Mouse (Mus musculus): Measurements from ENCODE around the gene Mok. TPM values are rescaled to one million over a fixed set of nuclear protein-coding genes. Genes with fewer than 3 reads are reported as not detected.
"Not testable (repeated sequence)": the region's sequence is repeated elsewhere in the genome, so short reads cannot be mapped to it uniquely, and the experiment has no call there.

The Mok gene
- 1.9 and 3.1 TPM in 2 replicates for polyA plus RNA-seq (2012; rRNA removed)

DNA sequence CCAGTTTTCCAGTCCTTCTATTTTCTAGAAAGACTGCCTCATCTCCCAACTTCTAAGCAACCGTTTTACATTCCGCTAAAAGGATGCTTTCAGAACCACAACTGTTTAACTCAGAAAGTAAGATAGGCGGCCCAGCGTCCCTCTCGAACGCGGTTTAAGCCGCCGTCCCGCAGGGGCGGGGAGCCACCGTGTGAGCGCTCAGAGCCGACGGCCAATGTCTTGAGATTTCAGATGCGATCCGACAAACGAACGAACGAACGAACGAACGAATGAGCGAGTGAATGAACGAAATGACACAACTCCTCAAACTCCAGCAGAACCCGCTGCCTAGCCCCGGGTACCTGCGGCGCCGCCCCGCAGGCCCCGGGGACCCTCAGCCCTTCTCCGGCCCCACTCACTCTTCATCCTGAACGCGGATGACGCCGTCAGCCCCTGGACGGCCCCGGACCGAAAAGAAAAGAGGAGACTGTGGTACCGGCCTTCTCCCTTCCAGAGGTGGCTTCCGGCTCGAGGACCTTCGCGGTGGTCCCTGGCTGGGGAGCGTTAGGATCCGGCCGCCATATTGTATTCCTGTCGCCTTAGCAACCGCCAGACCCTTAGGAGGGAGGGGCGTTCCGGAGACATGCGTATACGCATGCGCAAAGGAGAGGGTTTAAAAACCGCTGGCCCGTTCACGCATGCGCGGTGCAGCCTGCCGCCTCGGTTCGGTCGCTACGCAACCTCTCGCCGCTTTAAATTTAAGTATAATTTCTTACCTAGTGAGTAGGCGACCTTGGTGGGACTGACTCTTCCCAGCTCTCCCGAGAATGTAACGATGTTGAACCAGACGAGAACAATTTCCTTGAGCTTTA is at the start of gene Mok:
TSS of gene Mok (minus strand) at position 592 of the 851 bp plus-strand sequence.
- no peak for DNase-seq (ENCODE audit: low read depth)

DNA sequence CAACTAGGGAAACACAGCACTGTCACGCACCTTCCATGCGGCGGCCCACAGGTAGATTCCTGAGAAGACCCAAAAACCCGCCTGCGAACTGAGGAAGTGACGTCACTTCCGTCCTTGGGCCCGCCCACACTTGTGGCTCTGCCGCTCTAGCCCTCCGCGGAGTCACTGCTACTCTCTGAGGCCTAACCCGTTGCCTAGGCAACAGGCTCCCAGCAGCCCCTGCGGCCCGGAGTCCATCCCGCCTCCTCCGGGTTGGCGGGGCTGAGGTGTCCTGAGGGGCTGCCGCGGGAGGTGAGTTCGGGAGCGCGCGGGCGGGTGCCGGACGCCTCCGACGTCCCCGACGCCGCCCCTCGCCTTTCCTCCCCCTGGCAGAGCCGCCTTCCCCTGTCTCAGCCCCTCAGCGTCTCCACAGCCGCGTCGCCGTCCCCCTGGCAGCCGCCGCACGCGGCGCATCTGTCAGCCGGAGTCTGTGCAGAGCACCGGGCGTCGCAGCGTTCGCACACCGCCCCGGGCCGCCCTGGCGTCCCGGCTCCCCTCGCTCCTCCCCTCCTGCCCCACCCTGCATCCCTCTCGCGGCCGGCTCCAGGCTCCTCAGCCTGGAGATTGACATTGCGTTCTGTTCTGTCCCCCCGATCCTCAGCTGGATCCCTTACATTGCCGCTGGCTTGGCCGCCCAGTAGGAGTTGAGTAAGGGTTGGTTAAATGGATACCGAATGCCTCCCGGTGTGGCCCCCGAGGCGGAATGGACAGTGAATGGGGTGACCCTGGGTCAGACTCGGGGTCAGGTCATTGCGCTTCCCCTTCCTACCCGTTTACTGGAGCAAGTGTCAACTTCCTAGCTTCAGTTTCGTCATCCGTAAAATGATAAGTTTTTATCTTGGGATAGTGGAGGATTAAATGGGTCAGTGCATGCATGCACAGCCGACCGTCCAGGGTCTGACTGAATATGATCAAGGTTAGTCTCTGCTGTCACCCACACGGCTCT is 48.6 kb upstream of the Mok start, which contains the start of the genes Cinp and Tecpr2:
TSS of gene Cinp (minus strand) at position 110 of the 985 bp plus-strand sequence.
TSS of gene Tecpr2 (plus strand) at position 229 of the 985 bp plus-strand sequence.
- peak; percentile 68 for DNase-seq (ENCODE audit: low read depth)

DNA sequence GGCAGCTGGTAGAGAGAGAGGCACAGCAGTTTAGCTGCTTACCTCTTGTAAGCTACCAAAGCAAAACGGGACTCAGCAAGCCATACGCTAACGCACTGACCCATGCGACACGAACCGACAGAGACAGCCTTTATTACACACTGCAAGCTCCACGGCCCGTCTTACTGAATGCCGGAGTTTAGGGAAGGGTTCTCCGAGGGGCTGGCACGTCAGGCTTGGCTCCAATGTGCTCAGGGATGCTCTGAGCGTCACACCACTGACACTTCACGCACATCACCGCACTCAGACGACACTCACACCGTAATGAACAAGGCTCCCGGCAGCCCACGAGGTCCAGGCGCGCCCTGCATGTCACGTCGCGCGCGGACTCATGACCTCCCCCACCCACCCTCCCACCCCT is 47.9 kb upstream of the Mok start:
- DNase-seq (ENCODE audit: low read depth): no peak

DNA sequence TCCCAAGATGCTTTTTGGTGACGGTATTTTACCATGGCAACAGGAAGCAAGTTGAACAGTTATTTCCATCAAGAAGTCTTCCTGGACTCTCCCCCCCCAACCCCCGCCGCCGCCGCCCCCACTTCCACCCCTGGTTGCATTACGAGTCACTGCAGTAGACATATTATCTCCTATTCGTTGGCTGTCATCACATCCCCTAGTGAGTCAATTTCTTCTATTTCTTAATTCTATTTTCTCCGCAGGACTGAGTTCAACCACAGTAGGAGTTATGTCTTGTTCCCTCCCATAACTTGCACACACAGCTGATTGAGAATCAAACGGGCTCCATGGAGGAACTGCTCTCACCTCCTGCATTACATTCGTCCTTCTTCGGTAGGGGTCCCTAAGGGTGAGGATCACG is 47.4 kb upstream of the Mok start:
- no peak for DNase-seq (ENCODE audit: low read depth)

DNA sequence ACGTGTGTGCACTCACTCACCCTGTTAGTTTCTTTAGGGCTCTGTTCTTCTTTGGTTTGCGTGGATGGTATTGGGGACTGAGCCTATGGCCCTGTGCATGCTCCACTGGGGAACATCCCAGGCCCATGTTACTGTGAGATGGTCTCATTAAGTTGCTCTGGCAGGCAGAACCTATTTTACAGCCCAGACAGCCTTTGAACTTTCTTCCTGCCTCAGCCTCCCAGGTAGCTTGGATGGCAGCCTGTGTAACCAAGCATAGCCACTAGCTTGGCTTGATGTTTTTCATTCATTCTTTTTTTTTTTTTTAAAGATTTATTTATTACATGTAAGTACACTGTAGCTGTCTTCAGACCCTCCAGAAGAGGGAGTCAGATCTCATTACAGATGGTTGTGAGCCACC is 44.5 kb upstream of the Mok start:
- no peak for DNase-seq (ENCODE audit: low read depth)

DNA sequence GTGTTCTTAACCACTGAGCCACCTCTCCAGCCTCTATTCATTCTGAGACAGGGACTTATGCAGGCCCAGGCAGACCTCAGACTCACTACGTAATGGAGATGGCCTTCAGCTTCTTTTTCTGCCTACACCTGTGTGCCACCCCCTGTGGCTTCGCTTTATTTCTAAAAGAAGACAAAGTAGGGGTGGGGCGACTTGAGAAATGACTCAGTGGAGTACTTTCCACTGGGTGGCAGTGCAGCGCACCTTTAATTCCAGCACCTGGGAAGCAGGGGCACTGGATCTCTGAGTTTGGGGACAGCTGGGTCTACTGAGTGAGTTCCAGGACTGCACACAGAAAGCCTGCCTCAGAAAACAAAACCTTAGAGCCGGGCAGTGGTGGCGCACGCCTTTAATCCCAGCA is 41.6 kb upstream of the Mok start:
- no peak for DNase-seq (ENCODE audit: low read depth)

DNA sequence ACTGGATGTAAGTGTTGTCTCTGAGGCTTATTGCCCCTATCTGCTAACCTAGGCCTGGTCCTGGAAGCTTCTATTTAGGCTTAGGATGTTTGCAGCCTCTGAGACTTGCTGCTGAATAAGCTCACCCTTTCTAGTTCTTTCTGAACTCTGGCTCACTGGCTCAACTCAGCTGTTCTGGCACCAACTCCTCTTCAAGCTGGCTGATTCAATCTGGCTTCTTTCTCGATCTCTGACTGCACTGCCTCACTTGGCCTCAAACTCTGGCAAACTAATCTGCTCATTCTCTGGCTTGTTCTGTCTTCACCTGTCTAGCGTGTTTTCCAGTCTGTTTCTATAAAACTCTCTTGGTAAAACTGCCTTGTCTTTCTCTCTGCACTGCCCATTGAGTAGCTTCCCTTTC is 34.6 kb upstream of the Mok start:
- DNase-seq (ENCODE audit: low read depth): no peak

DNA sequence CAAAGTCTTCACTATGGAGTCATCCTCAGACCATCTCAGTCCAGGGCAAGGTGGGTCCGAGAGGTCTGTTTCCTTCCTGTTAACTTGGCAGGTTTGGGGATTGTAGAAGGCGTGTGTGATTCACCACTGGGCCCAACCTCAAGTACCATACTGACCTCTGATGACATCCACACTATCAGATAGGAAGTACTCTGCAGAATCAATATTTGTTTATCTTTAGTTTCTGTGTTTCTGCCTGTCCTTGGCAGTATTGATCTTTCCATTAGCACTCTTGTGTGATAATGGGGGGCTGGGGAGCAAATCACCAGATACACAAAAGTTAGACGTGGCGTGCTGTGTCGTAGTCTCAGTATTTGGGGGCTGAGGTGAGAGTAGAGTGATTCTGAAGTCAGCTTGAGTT is 30.5 kb upstream of the Mok start:
- no peak for DNase-seq (ENCODE audit: low read depth)

DNA sequence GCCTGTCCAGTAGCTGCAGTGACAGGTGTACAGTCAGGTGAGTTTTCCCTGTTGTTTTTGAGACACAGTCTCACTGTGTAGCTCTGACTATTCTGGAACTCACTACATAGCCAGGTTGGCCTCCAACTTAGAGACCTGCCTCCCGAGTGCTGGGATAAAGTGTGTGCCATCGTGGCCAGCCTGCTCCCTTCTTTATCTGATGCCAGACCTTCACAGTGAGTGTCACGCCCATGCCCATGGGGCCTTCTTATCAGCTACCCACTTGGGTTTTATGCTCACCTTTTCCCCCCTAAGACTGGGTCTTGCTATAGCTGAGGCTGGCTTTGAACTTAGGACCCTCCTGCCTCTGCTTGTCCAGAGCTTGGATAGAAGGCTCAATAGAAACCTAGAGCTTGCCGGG is 29.4 kb upstream of the Mok start:
- no peak for DNase-seq (ENCODE audit: low read depth)

DNA sequence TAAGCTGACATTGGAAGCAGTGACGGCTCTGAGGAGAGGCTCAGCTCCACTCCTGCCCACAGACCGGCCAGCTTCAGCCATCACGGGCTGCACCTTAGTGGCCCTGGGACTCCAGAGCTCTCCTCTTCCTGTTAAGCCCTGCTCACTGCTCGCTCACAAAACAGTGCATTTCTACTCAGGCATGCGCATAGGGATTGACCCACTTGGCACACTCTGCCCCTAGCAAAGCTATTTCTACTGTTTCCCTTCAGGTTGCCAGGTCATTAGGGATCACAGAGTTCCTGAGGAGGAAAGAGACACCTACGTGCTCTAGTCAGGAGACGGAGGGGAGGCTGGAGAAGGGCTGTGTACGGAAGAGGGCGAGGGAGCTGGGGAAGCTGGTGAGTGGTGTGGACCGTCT is 25.2 kb upstream of the Mok start:
- peak; percentile 61 for DNase-seq (ENCODE audit: low read depth)

DNA sequence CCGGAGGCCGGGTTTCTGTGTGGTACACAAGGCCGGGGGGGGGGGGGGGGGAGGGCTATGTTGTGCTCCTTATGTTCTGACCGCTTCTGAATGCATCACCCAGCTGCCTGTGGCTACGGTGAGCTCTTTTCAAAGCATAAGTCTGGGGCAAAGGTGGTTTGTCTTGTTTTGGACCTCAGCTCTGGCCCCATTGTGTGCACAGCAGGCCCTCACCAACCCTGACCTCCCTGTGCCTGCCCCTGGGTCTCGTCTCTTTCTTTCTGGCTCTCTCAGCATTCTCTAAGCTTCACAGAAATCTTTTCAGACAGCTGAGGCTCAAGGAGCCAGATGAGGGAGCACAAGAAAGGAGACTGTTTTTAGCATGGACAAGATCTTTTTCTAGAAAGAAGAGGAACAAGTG is 24.8 kb upstream of the Mok start:
- DNase-seq (ENCODE audit: low read depth): no peak

DNA sequence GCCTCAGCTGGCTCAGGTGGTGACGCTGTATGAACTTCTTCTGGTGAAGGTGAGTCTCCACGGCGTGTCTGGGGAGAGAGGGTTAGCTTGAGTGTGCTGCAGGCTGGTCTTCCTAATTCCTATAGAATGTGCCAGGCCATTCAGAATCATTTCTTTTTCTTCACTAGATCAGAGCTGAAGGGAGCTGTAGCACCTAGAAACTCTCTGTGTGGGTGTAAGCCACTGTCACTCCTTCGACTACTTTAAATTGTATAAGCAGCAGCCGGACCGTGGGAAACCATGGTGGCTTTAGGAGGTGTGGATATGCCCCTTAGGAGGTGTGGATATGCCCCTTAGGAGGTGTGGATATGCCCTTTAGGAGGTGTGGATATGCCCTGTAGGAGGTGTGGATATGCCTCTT is 23.3 kb upstream of the Mok start:
- no peak for DNase-seq (ENCODE audit: low read depth)

DNA sequence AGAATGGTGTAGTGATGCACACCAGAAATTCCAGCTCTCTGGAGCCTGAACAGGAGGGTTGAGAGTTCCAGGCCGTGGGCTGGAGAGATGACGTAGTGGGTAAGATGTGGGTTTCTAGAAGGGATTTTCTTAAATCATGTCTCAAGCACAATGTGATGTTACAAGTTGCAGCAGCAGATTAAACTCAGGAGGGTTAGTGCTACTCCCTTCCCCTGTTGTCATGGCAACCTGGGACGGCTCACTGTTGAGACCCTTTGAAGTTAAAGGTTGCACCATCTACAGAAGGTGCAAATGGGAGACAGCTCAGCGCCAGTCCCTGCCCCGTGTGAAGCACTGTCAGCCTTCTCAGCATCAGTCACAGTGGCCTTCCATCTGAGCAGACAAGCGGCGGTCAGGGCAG is 20.5 kb upstream of the Mok start:
- DNase-seq (ENCODE audit: low read depth): no peak

DNA sequence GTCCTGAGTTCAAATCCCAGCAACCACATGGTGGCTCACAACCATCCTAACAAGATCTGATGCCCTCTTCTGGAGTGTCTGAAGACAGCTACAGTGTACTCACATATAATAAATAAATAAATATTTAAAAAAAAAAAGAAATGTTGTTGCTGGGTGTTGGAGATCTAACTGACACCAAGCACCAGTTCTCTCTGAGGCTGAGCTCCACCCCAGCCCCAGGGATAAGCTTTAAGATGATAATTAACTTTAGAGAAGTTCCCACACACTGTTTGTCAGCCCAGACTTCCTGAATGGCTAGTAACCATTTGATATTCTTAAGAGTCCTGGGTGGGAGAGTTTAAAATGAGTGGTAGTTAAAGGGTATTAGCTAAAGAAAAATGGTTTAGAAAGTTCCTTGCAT is 19.6 kb upstream of the Mok start:
- no peak for DNase-seq (ENCODE audit: low read depth)

DNA sequence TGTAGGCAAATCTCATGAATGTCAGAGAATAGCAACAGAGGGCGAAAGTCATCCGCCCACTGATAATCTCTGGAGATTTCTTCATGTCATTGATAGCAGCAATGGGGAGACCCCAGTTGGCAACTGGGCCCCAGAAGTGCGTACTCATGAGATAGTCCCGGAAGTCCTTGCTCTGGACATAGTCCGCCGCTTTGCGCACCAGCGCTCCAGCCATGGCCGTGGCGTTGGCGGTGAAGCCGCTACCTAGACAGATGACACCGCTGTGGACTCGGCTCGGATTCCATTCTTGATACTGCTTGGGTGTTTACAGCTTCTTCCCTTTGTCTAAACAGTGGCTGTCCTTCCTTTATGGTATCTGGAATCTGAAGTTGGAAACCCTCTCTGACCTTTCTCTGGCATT is 17.9 kb upstream of the Mok start:
- DNase-seq (ENCODE audit: low read depth): not testable (repeated sequence)

DNA sequence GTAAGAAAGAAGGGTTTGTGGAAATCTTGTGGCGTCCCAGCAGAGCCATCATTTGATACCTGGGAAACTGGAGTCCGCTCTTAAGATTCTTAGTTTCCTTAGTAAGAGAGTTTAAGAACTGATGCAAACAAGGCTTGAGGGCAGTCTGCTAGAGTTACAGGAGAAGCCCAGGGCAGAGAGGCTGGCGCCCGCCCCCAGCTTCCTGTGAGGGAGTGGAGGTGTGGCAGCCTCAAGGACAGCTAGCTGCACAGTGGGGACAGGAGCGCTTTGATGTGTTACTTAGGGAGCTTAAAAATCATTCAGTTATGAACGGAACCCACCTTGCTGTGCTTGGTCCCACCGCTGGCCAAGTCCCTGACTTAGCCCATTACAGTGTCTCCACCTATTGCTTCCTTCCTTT is 16.5 kb upstream of the Mok start:
- no peak for DNase-seq (ENCODE audit: low read depth)

DNA sequence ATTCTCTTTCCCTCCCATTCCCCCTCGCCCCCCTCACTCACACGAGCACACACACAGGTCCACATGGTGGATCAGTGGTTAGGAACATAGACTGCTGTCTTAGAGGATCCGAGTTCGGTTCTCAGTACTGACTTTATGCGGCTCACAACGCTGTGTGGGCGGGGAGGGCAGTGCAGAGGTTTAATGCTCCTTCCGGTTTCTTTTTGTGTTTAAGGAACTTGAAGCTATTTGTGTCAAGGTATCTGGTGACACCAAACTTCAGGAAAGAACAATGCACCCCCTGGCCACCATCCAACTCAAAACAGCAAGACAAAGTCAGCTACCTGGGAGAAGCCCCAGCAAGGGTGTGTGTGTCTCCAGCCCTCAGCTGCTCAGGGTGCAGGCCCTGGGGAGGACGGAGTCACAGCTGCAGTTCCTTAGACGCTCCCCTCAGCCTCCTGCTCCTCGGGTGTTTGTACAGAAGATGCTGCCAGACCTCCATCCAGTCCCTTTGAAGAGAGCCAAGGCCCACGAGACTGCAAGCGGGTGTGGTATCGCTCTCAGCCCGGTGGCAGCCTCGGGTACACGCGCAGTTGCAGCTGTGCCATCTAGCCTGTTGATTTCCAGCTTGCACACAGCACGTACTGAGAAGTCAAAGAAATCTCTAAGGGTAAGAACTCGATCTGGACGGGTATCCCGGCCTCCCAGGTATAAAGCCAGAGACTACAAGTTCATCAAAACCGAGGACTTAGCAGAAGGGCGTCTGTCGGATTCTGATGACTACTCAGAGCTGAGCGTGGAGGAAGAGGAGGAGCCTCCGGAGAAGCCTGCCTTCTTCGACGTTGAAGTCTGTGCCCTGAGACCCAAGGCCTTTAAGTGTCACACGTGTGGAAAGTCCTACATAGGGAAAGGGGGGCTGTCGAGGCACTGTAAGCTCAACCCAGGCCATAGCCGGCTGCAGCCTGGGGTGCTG is 14.3 kb upstream of the Mok start:
- DNase-seq (ENCODE audit: low read depth): no peak

DNA sequence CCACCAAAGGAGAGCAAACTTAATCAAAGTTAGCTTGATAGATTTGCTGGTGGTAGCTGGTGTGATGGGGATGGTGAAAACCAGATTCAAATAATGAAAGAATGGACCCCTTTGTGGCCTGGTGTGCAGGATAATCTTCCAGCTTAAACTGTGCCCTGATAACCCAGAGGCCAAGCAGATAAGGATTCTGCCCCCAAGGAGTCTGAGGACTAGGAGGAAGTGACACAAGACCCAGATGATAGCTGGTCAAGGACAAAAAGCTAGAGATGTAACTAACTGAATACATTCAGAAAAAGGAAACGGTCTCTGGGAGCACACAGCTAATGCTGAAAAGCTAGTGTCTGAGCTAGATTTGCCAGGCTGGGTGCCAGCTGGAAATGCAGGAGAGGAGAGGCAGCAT is 11.2 kb upstream of the Mok start:
- DNase-seq (ENCODE audit: low read depth): no peak

DNA sequence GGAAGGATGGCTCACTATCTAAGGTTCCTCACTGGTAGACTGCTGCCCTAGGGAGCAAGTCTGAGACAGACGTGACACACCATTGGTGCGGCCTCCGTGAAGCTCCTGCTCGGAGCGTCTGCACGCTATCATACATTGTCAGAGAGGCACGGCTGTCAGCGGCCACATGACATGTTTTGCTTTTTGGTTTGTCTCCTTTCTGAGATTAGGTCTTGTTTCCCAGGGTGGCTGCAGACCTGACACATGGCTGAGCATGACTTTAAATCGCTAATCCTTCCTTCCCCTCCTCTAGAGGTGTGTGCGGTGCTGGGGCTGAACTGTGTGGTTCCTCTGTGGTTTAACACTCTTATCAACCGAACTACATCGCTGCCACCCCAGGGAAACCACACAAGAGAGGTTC is 10.7 kb upstream of the Mok start:
- no peak for DNase-seq (ENCODE audit: low read depth)

DNA sequence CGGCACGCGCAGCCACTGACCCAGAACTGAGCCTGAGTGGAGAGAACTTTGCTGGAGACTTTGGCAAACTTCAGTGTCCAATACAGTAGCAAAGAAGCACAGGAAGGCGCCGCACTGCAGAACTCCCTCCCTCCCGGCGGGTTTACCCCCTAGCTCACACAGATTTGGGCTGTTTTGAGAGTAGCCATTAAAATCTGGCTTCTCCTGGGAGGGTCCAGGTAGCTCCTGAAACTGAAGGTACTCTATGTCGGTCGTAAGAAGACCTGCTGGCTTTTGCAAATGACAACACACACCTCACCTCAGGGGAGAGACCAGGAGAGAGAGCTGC is 10.2 kb upstream of the Mok start:
- no peak for DNase-seq (ENCODE audit: low read depth)

All from gonadal fat pad, adult 2 months (tissue).